Mouse (Mus musculus) heart, adult 2 months (tissue): ENCODE measurements around the gene Grk1. TPM values are rescaled to one million over a fixed set of nuclear protein-coding genes. Genes with fewer than 3 reads are reported as not detected.

Experiments
- DNase-seq, 2 experiments: peaks; one replicate each; pipeline ENCODE4 v3.0.0; 2021
- H3K27ac ChIP-seq: fragments of 200-600 bp; 2 replicates; pipeline ENCODE4 v1.8.1; 2022
- H3K27me3 ChIP-seq: fragments of 200-500 bp; 2 replicates; pipeline ENCODE4 v1.6.1; 2012; ENCODE audit warnings: mild to moderate bottlenecking, low read length, inconsistent platforms, mixed read lengths; ENCODE audit not compliant: control insufficient read depth, insufficient read depth
- H3K36me3 ChIP-seq: fragments of 200-500 bp; 2 replicates; pipeline ENCODE4 v1.6.1; 2012; ENCODE audit warnings: low read length, inconsistent platforms; ENCODE audit not compliant: control insufficient read depth, insufficient read depth
- H3K4me1 ChIP-seq: fragments of 200-500 bp; 2 replicates; pipeline ENCODE4 v1.6.1; 2011; ENCODE audit warnings: low read length; ENCODE audit not compliant: control insufficient read depth, insufficient read depth
- H3K4me3 ChIP-seq: fragments of 200-600 bp; 2 replicates; pipeline ENCODE4 v1.8.1; 2022
- H3K79me2 ChIP-seq: fragments of 200-500 bp; replicated peaks from 2 replicates; pipeline ENCODE4 v1.6.1; 2012; ENCODE audit warnings: mild to moderate bottlenecking, inconsistent platforms, low read length, moderate library complexity, mixed read lengths; ENCODE audit not compliant: control insufficient read depth, insufficient read depth
- H3K9ac ChIP-seq: fragments of 200-500 bp; 2 replicates; pipeline ENCODE4 v1.6.1; 2012; ENCODE audit warnings: low read depth, mild to moderate bottlenecking, control low read depth, inconsistent platforms, low read length, mixed read lengths
- CTCF ChIP-seq: fragments of 200-600 bp; IDR thresholded peaks from 2 replicates; pipeline ENCODE4 v1.8.1; 2022; ENCODE audit warnings: antibody characterized with exemption, mild to moderate bottlenecking, moderate library complexity
- EP300 ChIP-seq: fragments of 200-500 bp; IDR thresholded peaks from 2 replicates; pipeline ENCODE4 v1.6.1; 2011; ENCODE audit warnings: low read depth, low read length, control low read depth; ENCODE audit not compliant: insufficient read depth
- POLR2A ChIP-seq: fragments of 200-500 bp; IDR thresholded peaks from 2 replicates; pipeline ENCODE4 v1.6.1; 2011; ENCODE audit warnings: mild to moderate bottlenecking, low read depth, low read length, control low read depth; ENCODE audit not compliant: insufficient read depth
- WGBS: fragments of 180-500 bp; shearing (Covaris S2); methylation state at CpG from one replicate; pipeline ENCODE4 v1.1.7; 2018; 5-methylcytosine and 5-hydroxymethylcytosine counted together
- intact Hi-C: fragments of 180-260 bp; cut with DNase I; formaldehyde crosslinking; loops from one replicate; pipeline ENCODE4 v1.15.1; 2025
- polyA plus RNA-seq: library from polyadenylated mRNA; depleted of rRNA; stranded (reverse); fragments of >200 nt; gene quantifications from 2 replicates; pipeline ENCODE4 v1.2.3, GENCODE M21; 2012
- total RNA-seq, 2 experiments: library from RNA; stranded (reverse); gene quantifications; 2 replicates each; pipeline ENCODE4 v1.2.3; 2021

Gene Grk1
- total and polyA plus RNA-seq, 3 experiments, result 0.05 TPM; not detected in 1

GRCm38 (mm10) chr8:13381630-13382029 is 23.3 kb upstream of the Grk1 start:
- Histone ChIP-seq H3K79me2 (no peaks in the 10 kb centered on the region), H3K4me1 (no peaks in the 10 kb centered on the region), H3K4me3 (no peak overlapping the region), H3K27me3 (no peaks in the 10 kb centered on the region), H3K36me3 (no peaks in the 10 kb centered on the region), H3K9ac (no peak overlapping the region), H3K27ac (no peak overlapping the region)
- no peak for TF ChIP-seq EP300
- no peak for TF ChIP-seq POLR2A
- TF ChIP-seq CTCF, result no peak
- no peak for DNase-seq
- WGBS, result 65% methylated on average over 7 of the region's 7 CpGs
- intact Hi-C loops, result no loop called here

- no peaks in the 10 kb centered on the region for H3K4me1 ChIP-seq
- no peak overlapping the region for H3K4me3 ChIP-seq
- intact Hi-C loops, result no loop called here
- no peaks in the 10 kb centered on the region for H3K36me3 ChIP-seq
- TF ChIP-seq POLR2A (no peak), CTCF (no peak), EP300 (no peak)
- 81% methylated on average over 3 of the region's 3 CpGs for WGBS
- no peak for DNase-seq
- H3K27ac ChIP-seq, result no peak overlapping the region
- H3K27me3 ChIP-seq, result no peaks in the 10 kb centered on the region
- H3K9ac ChIP-seq, result no peak overlapping the region
- no peaks in the 10 kb centered on the region for H3K79me2 ChIP-seq
Measured at GRCm38 (mm10) chr8:13382536-13382935, 22.3 kb upstream of the Grk1 start.

- WGBS, result 91% methylated on average over 4 of the region's 4 CpGs
- no peaks in the 10 kb centered on the region for H3K36me3 ChIP-seq
- H3K27ac ChIP-seq, result no peak overlapping the region
- no peak overlapping the region for H3K4me3 ChIP-seq
- intact Hi-C loops, result no loop called here
- H3K27me3 ChIP-seq, result no peaks in the 10 kb centered on the region; the same call in 1 of the 2 replicates
- TF ChIP-seq EP300, result no peak
- TF ChIP-seq POLR2A, result no peak
- no peak for TF ChIP-seq CTCF
- H3K79me2 ChIP-seq, result no peaks in the 10 kb centered on the region
- no peak for DNase-seq
- no peak overlapping the region for H3K9ac ChIP-seq
- H3K4me1 ChIP-seq, result no peaks in the 10 kb centered on the region
Measured at GRCm38 (mm10) chr8:13382999-13383398, 21.9 kb upstream of the Grk1 start.

GRCm38 (mm10) chr8:13386366-13386765 is 18.5 kb upstream of the Grk1 start:
- Histone ChIP-seq H3K36me3 (no peaks in the 10 kb centered on the region), H3K27ac (no peak overlapping the region), H3K27me3 (no peaks in the 10 kb centered on the region; the same call in 1 of the 2 replicates), H3K9ac (no peak overlapping the region), H3K4me3 (no peak overlapping the region), H3K4me1 (no peaks in the 10 kb centered on the region), H3K79me2 (no peaks in the 10 kb centered on the region)
- 55% methylated on average over 13 of the region's 13 CpGs for WGBS
- intact Hi-C loops, result no loop called here
- TF ChIP-seq EP300, result no peak
- TF ChIP-seq CTCF, result no peak
- no peak for TF ChIP-seq POLR2A
- no peak for DNase-seq

GRCm38 (mm10) chr8:13387728-13388127 is 17.2 kb upstream of the Grk1 start:
- no peak overlapping the region for H3K4me3 ChIP-seq
- H3K36me3 ChIP-seq, result no peaks in the 10 kb centered on the region
- H3K27me3 ChIP-seq, result no peaks in the 10 kb centered on the region; the same call in 1 of the 2 replicates
- H3K4me1 ChIP-seq, result no peaks in the 10 kb centered on the region
- no peak for DNase-seq
- intact Hi-C loops, result no loop called here
- 74% methylated on average over 8 of the region's 8 CpGs for WGBS
- TF ChIP-seq EP300, result no peak
- no peak for TF ChIP-seq CTCF
- TF ChIP-seq POLR2A, result no peak
- H3K79me2 ChIP-seq, result no peaks in the 10 kb centered on the region
- H3K27ac ChIP-seq, result no peak overlapping the region
- H3K9ac ChIP-seq, result no peak overlapping the region

- WGBS, result 74% methylated on average over 2 of the region's 2 CpGs
- Histone ChIP-seq H3K9ac (no peak overlapping the region), H3K36me3 (no peaks in the 10 kb centered on the region), H3K27ac (no peak overlapping the region), H3K27me3 (no peaks in the 10 kb centered on the region; the same call in 1 of the 2 replicates), H3K4me3 (no peak overlapping the region), H3K4me1 (no peaks in the 10 kb centered on the region), H3K79me2 (no peaks in the 10 kb centered on the region)
- DNase-seq, result no peak
- TF ChIP-seq EP300 (no peak), POLR2A (no peak), CTCF (no peak)
- intact Hi-C loops, result no loop called here
Measured at GRCm38 (mm10) chr8:13388744-13389143, 16.1 kb upstream of the Grk1 start.
